In the genomic region with DNA sequence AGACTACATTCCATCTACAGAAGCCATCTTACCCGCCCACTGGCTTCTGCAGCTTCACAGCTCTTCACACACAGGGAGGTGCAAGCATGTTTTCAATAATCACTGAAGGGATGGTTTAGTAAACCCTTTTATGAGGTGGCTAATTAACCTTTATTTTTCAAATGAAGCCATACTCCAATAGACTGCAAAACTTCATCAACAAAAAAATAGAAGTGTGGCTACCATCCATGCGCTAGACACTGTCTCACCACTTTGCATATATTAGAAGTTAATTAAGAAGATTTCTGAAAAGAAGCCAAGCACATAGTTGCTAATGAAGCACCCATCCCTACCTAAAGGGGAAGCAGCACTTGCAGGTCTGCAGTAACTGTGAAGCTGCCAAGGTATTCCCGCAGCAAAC, we compare ENCODE assay signal across 21 mouse cellular contexts.
DNase-seq lines count a peak whose midpoint lies in the region; ATAC-seq and TF ChIP-seq lines count a peak whose summit lies in the region.
"Had no signal": no experiment of that assay in that cellular context is flagged by ENCODE, and none has a peak within 500 bp of the region (broad histone marks: within the 10 kb centered on the region; RNA-seq: fewer than 3 reads in every experiment).

No protein-coding gene starts in this region.

- no peak overlapping the region for H3K4me2 ChIP-seq in forebrain, embryonic 14.5 days (ENCODE audit: low read length)
- H3K4me2 ChIP-seq in forebrain, embryonic 12.5 days: no peak overlapping the region
- no peak overlapping the region for H3K4me2 ChIP-seq in forebrain, embryonic 16.5 days (ENCODE audit: low read length)
- no peak overlapping the region for H3K4me2 ChIP-seq in forebrain, postnatal 0 days (ENCODE audit: low read depth)
- H3K4me2 ChIP-seq: embryonic facial prominence, embryonic 12.5 days had no signal

- H3K36me3 ChIP-seq in forebrain, embryonic 14.5 days (ENCODE audit: control insufficient read depth, insufficient read depth, low read length): no peaks in the 10 kb centered on the region
- H3K36me3 ChIP-seq in forebrain, embryonic 12.5 days (replicated peaks): no peaks in the 10 kb centered on the region
- H3K36me3 ChIP-seq in forebrain, embryonic 16.5 days (ENCODE audit: control insufficient read depth, insufficient read depth): no peaks in the 10 kb centered on the region
- H3K36me3 ChIP-seq in forebrain, postnatal 0 days (ENCODE audit: insufficient read depth): no peaks in the 10 kb centered on the region
- H3K36me3 ChIP-seq: embryonic facial prominence, embryonic 10.5 days; embryonic facial prominence, embryonic 12.5 days; G1E had no signal

- peak; percentile 68 for DNase-seq in forebrain, embryonic 14.5 days (ENCODE audit: low spot score)
- no peak for DNase-seq in forebrain, postnatal 0 days
- DNase-seq in 3T3-L1 (ENCODE audit: low read depth, low spot score): peak; percentile 6
- peak; percentile 28 for DNase-seq in Muller cell, postnatal 12 days (ENCODE audit: inconsistent ontology term)
- no peak for DNase-seq in left cerebral cortex, adult 8-10 months (ENCODE audit: low spot score in 2 of 2)
- DNase-seq in liver: no peak
- DNase-seq: adrenal gland, adult 2 months; adrenal gland, postnatal 10 days; adrenal gland, postnatal 25 days; B cell, adult 2 months; cerebellum, adult 11-12 months; cerebellum, adult 2 months; cerebellum, adult 9-10 months; cerebellum, postnatal 10 days; cerebellum, postnatal 25 days had no signal

- no peak overlapping the region for H3K9ac ChIP-seq in forebrain, embryonic 14.5 days (ENCODE audit: low read length)
- H3K9ac ChIP-seq in forebrain, embryonic 12.5 days: no peak overlapping the region
- no peak overlapping the region for H3K9ac ChIP-seq in forebrain, embryonic 16.5 days (replicated peaks; ENCODE audit: low read depth, low read length)
- no peak overlapping the region for H3K9ac ChIP-seq in forebrain, postnatal 0 days
- H3K9ac ChIP-seq: embryonic facial prominence, embryonic 12.5 days had no signal

- H3K9me3 ChIP-seq in forebrain, embryonic 14.5 days (replicated peaks; ENCODE audit: control insufficient read depth, low read length): 0 out of 2 replicates have a peak, but pooled peaks cover 3% of the 10 kb centered on the region
- no peaks in the 10 kb centered on the region; the same call in 1 of the 2 replicates for H3K9me3 ChIP-seq in forebrain, embryonic 12.5 days
- H3K9me3 ChIP-seq in forebrain, embryonic 16.5 days (ENCODE audit: control insufficient read depth, low read length): peaks cover 5% of the 10 kb centered on the region
- H3K9me3 ChIP-seq in forebrain, postnatal 0 days (ENCODE audit: low read length): peaks cover 7% of the 10 kb centered on the region; the same call in 1 of the 2 replicates
- H3K9me3 ChIP-seq: embryonic facial prominence, embryonic 10.5 days; embryonic facial prominence, embryonic 12.5 days; G1E had no signal

- peak; percentile 57; the same call in 1 of the 2 replicates for ATAC-seq in forebrain, embryonic 14.5 days
- ATAC-seq in forebrain, embryonic 12.5 days (ENCODE audit: low FRiP score): no peak; the same call in 1 of the 2 replicates
- ATAC-seq in forebrain, embryonic 16.5 days: peak; percentile 66
- no peak; the same call in 1 of the 2 replicates for ATAC-seq in forebrain, postnatal 0 days
- ATAC-seq: CD4-positive, CD25-positive, alpha-beta regulatory T cell, adult 4 months had no signal

- H3K4me1 ChIP-seq in forebrain, embryonic 14.5 days (ENCODE audit: control insufficient read depth, insufficient read depth, low read length): no peaks in the 10 kb centered on the region
- no peaks in the 10 kb centered on the region for H3K4me1 ChIP-seq in forebrain, embryonic 12.5 days
- H3K4me1 ChIP-seq in forebrain, embryonic 16.5 days (replicated peaks; ENCODE audit: control insufficient read depth, insufficient read depth, low read length): peaks cover 9% of the 10 kb centered on the region; the same call in 1 of the 2 replicates
- H3K4me1 ChIP-seq in forebrain, postnatal 0 days (ENCODE audit: insufficient read depth): no peaks in the 10 kb centered on the region
- H3K4me1 ChIP-seq: embryonic facial prominence, embryonic 10.5 days; embryonic facial prominence, embryonic 12.5 days had no signal

- H3K27me3 ChIP-seq in forebrain, embryonic 14.5 days (replicated peaks; ENCODE audit: control insufficient read depth, insufficient read depth, low read length): no peaks in the 10 kb centered on the region
- no peaks in the 10 kb centered on the region for H3K27me3 ChIP-seq in forebrain, embryonic 12.5 days
- H3K27me3 ChIP-seq in forebrain, embryonic 16.5 days (replicated peaks; ENCODE audit: control insufficient read depth, insufficient read depth, low read length): no peaks in the 10 kb centered on the region
- no peaks in the 10 kb centered on the region for H3K27me3 ChIP-seq in forebrain, postnatal 0 days (ENCODE audit: insufficient read depth, low read length)
- H3K27me3 ChIP-seq: embryonic facial prominence, embryonic 12.5 days had no signal

- no peak overlapping the region for H3K27ac ChIP-seq in forebrain, embryonic 14.5 days (ENCODE audit: low read depth, low read length)
- H3K27ac ChIP-seq in forebrain, embryonic 12.5 days: no peak overlapping the region
- H3K27ac ChIP-seq in forebrain, embryonic 16.5 days (ENCODE audit: low read length): no peak overlapping the region
- no peak overlapping the region for H3K27ac ChIP-seq in forebrain, postnatal 0 days (ENCODE audit: low read depth, low read length)
- H3K27ac ChIP-seq: embryonic facial prominence, embryonic 10.5 days; embryonic facial prominence, embryonic 12.5 days had no signal

- 49% methylated on average over 3 of the region's 3 CpGs for whole genome bisulfite sequencing in forebrain, embryonic 14.5 days
- WGBS in forebrain, embryonic 12.5 days: 73% methylated on average over 3 of the region's 3 CpGs
- WGBS in forebrain, embryonic 16.5 days: 45% methylated on average over 3 of the region's 3 CpGs
- WGBS in forebrain, postnatal 0 days: 59% methylated on average over 3 of the region's 3 CpGs

- TF ChIP-seq CTCF in forebrain, postnatal 0 days (IDR thresholded peaks at IDR 0.05; ENCODE audit: low read depth): no peak

- no peak overlapping the region for H3K4me3 ChIP-seq in forebrain, embryonic 14.5 days (ENCODE audit: low read depth, low read length)
- H3K4me3 ChIP-seq in forebrain, embryonic 12.5 days (replicated peaks): no peak overlapping the region
- no peak overlapping the region for H3K4me3 ChIP-seq in forebrain, embryonic 16.5 days (replicated peaks; ENCODE audit: low read length)
- no peak overlapping the region for H3K4me3 ChIP-seq in forebrain, postnatal 0 days (ENCODE audit: low read depth, low read length)
- H3K4me3 ChIP-seq: embryonic facial prominence, embryonic 10.5 days; embryonic facial prominence, embryonic 12.5 days had no signal

Comparison
In these comparisons a context has a peak if more than half of its experiments do, and no peak if none do; other contexts are left out.
1. ATAC-seq: peak in forebrain, embryonic 14.5 days (single experiment) and forebrain, embryonic 16.5 days (single experiment); none in forebrain, embryonic 12.5 days (single experiment) and forebrain, postnatal 0 days (single experiment).
2. DNase-seq: peak in forebrain, embryonic 14.5 days (single experiment), 3T3-L1 (single experiment) and Muller cell, postnatal 12 days (single experiment); none in forebrain, postnatal 0 days (single experiment), left cerebral cortex, adult 8-10 months (0 of 2) and liver (single experiment).